Mouse (Mus musculus) brain, embryonic 14.5 days (tissue): ENCODE results near the gene Tgfb3.

Experiments used
- CTCF ChIP-seq: fragments of 200-500 bp; IDR thresholded peaks from 2 replicates; pipeline ENCODE4 v1.5.1; 2012; ENCODE audit warnings: inconsistent platforms, mild to moderate bottlenecking, moderate library complexity, borderline replicate concordance; ENCODE audit not compliant: insufficient read depth, insufficient read length; ENCODE audit errors: extremely low read depth
- POLR2A ChIP-seq: fragments of 200-500 bp; IDR thresholded peaks from 2 replicates; pipeline ENCODE4 v1.6.1; 2012; ENCODE audit warnings: mild to moderate bottlenecking, inconsistent platforms, borderline replicate concordance; ENCODE audit not compliant: poor library complexity, insufficient read depth, insufficient read length, severe bottlenecking; ENCODE audit errors: extremely low read depth

GRCm38 (mm10) chr12:86039751-86040150 lies 39.1 kb downstream of the Tgfb3 start:
- TF ChIP-seq POLR2A (no peak), CTCF (no peak)
